Mouse (Mus musculus): Measurements from ENCODE around the gene Csf2rb.

Gene Csf2rb

DNA sequence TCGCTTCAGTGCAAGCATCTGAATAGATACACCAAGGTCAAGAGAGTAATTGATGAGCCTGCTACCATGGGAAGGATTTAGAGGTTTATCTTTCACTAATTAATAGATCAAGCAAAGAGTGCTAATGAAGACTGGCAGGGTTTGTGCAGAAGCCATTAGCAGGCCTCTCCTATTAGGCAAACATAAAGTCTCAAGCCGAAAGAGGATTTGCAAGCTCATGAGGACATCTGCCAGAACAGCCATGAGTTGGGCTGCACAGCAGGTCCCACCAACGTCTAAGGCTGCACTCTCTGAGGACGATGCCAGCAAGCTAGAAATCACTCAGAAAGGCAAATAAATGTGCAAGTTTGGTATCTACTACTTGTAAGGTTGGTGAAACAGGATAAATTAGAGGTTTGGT lies 55.2 kb downstream of the Csf2rb start:
- DNase-seq: no peak

DNA sequence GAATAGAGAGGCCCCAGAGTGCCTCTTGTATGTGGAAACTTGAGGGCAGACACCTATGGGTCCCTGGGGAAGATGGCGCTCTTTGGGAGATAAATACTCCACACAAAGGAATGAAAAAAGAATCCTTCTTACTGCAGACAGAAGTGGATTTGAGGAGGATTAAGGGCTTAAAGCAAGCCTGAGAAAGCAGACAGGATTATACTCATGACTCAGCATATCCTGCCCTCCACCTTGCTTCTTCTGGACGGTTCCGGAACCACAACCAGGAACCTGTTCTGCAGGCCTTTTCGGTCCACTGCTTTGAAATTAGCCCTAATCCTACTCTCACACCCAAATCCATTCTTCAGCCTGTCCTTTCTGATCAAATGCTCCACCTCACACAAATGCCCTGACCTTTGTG lies 56.6 kb downstream of the Csf2rb start:
- DNase-seq: no peak

GRCm38 (mm10) chr15:78383450-78384219 lies 58.1 kb downstream of the Csf2rb start:
- peak; percentile 46 for DNase-seq

DNA sequence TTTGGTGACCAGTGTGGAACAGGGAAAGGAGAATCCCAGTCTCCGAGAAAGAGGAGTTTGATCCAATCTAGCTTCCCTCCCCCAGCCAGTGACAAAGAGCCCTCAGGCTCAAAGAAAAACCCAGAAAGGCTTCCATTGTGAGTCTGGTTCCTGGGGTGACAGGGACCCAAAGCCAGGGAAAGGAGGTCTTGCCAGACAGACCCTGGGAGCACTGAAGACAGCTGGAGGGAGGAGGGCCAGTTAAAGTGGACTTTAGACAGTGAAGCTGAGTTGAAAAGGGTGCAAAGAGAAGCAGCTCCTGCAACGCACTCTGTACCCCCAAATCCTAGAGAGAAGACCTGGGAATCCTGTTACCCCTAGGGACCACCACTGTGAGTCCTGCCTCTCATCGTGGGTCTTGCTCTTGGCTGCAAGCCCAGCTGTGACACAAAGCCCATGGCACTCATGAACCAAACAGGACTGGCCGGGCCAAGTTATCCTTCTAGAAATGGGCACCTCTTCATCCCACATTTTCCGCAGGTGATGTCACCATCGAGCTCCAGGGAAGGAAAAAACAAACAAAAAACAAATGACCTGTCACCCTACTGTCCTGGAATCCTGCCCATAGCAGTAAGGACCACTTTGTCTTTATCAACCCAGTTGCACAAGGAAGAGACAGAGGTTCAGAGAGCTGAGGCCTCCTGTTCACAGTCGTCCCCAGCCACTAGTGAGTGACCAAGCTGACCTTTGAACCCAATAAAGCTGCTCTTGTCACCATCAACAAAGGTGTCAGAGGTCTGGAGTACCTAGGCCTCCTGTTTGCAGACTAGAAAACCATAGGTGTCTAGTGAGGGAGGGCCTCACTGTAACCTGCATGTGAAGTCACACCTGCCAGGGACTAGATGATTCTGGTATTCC lies 58.9 kb downstream of the Csf2rb start:
- DNase-seq: peak; percentile 45

DNA sequence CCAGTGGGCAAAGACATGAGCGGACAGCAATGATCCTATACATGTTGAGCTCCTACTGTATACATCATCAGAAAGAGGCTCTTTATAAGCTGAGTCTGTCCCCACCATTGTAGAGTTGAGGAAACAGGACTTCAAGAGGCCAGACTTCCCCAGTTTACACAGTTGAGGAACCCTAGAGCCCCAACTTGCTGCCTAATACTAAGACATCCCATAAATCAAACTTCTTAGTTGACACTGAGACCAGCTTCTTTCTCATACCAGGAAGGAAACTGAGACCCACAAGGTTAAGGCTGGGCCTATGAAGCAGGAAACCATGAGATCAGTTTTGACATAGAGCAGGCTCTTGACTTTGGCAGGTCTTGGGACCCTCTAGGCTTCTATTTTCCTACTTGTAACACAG lies 60.0 kb downstream of the Csf2rb start:
- DNase-seq: no peak

GRCm38 (mm10) chr15:78390855-78391254 lies 65.3 kb downstream of the Csf2rb start:
- DNase-seq: no peak

DNA sequence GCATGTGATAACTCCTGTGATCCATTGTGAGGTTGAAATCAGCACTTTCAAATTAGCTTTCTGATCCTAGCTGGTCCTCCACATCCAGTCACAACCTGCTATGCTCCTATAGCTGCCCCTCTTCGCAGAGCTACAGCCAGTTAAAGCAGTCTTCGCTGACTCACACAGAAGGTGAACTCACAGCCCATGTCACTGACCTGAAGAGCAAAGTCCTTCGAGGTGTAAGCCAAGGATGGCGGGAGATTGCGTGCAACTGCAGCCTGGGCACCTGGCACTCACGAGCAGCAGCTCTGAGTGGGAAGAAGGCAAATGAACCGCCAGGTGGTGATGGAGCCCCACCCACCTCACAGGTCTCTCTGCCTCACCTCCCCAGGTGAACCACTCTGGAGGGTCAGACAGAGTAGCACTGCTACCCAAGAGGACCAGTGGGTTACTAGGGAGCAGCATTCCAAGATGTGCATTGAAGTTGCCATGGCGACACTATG lies 70.0 kb downstream of the Csf2rb start, which contains the start of gene Tex33:
Gene Tex33 (minus strand): TSS at position 435 of the 485 bp plus-strand sequence.
- DNase-seq: no peak

GRCm38 (mm10) chr15:78401345-78401744 lies 75.8 kb downstream of the Csf2rb start:
- DNase-seq: no peak

DNA sequence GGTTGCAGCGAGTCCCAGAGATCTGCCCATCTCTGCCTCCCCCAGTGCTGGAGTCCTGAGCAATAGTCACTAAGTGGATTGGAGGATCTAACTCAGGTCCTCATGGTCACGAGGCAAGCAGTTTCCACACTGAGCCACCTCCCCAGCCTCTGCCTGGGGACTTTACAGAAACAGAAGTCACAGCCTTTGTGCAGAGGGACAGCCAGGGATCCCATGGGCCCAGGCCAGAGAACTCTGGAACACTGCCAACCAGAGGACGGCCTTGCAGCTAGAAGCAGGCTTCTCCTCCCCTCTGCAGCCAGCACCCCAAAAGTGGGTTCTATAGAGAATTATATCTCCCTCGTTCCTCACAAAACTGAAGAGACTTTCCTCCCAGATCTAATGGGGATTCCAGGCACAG lies 76.4 kb downstream of the Csf2rb start:
- DNase-seq: peak; percentile 63

- DNase-seq: no peak
Observed at GRCm38 (mm10) chr15:78402423-78402822, 76.9 kb downstream of the Csf2rb start.

DNA sequence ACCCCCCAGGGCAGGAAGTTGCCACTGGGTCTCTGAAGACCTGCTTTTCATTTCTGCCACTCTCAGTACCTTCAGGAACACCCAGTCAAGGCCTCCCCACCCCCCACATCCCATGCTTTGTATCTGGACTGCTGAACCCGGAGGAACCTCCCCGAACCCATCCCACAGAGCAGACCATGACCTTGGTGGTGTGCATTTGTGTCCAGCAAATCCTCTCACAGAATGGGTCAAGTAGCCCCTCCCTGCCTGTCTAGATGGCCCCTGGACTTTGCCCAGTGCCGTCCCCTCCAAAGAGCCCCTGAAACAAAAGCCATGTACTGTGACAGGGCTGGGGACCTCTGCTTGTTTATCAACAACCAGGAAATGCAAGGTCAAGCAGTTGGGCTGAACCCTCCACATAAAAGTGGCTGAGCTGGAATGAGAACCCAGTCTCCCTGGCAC lies 77.8 kb downstream of the Csf2rb start:
- no peak for DNase-seq
